Mouse (Mus musculus) cerebellum, postnatal 36 days (tissue): ENCODE data around the gene 1700001P01Rik.

Source experiments
- DNase-seq, 2 experiments: peaks; one replicate each; pipeline ENCODE4 v3.0.0; 2021 to 2022; ENCODE audit warnings: mixed read lengths in 2 of 2

Gene 1700001P01Rik

DNA sequence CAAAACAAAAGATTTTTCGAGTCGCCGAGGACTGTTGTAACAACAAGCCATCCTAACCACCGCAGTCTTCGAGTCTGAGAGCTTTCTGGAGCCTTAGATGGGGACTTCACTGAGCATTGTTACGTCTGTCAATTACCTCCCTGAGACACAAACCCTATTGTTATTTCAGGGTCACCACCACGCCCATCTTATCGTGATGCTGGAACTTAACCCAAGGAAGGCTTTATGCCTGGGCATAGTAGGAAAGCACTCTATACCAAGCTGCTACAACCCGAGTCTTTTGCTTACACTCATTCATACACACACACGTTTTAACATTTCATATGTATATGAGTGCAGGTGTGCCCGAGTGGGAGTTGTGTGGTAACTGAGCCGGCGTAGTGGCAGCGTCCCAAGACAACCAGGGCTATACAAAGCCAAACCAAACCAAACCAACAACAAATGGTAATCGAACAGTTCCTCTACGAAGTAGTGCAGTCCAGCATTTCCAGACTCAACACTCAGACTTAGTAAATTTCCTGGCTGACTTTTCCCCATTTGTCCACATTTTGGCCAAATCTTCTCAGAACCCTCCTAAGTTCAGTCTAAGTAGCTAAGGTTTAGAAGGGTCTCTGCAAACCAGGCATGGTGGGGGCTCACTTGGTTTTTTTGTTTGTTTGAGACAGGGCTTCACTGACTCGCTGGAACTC is at the start of gene 1700001P01Rik:
TSS of gene 1700001P01Rik (minus strand) at position 111 of the 689 bp plus-strand sequence.
- no peak for DNase-seq

DNA sequence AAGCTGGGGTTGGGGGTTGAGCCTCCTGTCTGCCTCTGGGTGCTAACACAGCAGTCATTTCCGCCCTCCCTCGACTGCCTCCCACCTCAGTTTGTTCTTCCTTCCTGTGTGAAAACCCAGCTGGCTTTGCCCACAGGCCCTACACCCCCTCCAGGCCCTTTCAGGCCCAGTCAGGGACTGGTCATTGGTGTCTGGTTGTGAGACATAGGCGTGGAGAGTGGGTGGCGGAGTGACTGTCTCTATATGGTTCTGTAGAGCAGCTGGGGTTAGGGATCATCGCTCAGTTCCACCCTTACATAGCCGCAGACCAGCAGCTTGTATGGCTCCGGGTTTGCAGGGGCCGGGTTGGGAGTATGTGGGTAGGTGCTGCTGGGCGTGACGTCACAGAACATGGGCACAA is 49.6 kb upstream of the 1700001P01Rik start:
- DNase-seq = no peak

DNA sequence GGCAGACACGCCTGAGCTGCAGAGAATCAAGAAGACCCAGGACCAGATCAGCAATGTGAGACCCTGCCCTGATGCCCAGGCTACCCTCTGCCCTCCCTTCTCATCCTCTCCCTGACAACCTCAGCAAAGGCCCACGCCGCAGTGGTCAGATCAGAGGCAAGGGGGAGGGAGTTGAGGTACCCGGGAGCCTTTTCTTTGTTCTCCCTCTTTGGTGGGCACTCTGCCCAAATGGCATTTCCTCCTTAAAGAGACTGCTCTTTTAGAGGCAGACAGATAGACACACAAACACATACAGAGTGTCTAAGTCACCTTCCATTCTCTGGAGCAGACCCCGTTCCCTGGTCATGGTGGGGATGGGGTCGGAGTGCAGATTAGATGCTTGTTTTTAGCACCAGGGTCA is 49.2 kb upstream of the 1700001P01Rik start:
- no peak for DNase-seq

DNA sequence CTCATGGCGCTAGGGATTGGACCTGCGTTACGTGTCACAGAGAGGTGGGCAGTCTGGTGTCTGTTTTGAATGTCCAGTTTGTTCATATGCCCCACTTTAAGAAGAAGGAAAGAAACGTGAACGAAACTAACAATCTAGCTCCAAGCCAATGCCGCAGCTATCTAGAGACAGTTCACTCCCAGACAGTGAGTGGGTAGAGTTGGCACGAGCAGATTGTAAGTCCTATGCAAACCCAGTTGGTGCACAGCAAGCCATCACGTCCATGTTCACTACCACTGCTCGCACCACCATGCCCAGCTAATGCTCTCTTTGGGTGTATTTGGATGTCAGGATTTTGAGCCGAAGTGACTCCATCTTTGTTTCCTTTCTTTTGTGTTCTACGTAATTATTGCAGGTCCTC is 48.5 kb upstream of the 1700001P01Rik start:
- DNase-seq = no peak

DNA sequence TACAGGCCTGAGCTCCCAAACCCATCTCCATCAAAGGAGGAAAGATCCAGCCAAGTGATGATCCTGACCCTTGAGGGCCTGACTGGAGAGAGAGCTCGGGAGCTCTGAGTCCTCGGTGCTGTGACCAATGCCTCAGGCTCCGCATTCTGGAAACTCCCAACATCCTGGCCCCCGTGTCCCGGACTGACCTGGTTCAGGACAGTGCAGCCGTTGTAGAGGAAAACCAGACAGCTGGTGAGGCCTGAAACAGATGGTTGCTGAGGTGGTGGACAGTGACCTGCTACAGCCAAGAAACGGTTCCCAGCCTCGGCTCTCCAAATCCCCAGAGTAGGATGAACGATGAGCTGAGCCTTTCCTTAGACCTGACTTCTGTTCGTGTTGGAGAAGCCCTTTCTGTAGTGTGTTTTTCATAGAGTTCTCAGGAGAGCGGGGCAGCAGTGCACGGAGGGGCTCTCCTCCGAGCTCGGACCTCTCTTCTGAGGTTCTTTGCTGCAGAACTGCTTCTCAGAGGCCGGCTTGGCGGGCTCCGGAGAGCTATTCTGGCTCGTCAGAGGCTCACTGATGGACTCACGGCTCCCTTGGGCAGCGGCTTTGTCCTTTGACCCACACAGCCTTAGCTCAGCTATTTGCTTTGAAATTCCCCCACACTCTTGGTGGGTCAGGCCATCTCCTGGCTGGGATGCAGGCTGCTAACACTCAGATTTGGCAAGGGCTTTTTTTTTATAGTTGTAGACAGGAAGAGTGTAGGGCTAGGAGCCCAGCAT is 47.3 kb upstream of the 1700001P01Rik start:
- peak; percentile 70 to 77 for DNase-seq

DNA sequence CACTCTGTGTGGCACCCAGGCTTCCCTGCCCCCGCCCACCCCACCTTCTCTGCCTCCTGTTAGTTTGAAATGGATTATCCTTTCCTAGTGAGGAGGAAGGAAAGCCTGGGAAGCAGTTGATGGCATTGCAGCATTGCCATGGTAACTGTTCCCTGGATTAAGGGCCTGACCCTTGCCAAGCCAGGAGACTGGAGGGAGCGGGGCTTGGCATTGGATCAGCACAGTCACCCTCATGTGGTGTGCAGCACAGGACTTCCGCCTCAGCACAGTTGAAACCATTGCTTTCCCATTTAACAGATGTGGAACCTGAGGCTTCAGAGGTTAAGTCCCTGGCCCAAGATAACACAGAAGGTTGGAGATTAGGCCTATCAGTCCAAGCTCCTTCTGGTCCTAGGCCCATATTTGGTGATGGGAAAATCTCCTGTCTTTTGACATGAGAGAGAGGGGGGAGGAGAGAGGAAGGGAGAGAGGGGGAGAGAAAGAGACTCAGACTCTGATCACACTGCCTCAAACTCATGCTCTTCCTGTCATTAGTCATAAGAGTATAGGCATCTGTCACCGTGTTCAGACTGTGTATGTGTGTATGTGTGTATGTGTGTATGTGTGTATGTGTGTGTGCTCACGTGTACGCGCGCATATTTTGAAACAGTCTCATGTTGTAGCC is 45.8 kb upstream of the 1700001P01Rik start:
- DNase-seq = no peak

DNA sequence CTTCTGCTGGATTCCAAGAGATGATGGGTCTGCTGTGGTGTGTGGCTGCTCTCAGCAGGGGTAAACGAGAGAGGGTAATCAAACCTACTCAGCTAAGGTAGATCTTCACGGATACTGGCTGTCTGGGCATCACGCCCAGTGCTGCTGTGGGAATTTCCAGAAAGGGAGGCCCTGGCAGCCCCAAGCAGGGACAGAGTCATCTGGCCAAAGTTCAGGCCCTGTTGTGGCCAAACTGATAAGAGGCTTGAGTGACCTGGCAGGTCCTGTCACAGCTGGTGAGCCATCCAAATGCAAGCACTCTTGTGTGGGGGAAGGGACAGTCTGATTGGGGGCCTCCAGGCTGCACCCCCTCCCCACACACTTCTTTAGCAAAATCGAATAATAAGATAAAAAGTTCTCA is 45.1 kb upstream of the 1700001P01Rik start:
- DNase-seq = peak; percentile 46 to 58

DNA sequence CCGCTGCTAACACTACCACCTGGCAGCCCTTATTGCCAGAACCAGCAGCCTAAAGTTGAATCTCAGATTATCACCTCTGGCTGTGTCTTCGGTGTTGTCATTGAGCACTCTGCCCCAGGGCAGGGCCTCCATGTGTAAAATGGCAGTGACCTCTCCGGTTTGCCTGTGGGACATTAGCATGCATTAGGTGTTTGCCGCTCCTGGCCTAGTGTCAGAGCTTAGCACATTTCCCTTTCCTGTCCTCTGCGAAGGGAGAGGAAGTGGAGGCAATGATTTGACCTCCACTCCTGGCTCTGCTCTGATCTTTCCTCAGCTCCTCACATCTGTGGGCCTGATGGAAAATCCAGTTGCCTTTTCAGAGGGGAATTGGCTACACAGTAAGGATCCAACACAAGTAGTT is 44.2 kb upstream of the 1700001P01Rik start:
- DNase-seq = no peak

DNA sequence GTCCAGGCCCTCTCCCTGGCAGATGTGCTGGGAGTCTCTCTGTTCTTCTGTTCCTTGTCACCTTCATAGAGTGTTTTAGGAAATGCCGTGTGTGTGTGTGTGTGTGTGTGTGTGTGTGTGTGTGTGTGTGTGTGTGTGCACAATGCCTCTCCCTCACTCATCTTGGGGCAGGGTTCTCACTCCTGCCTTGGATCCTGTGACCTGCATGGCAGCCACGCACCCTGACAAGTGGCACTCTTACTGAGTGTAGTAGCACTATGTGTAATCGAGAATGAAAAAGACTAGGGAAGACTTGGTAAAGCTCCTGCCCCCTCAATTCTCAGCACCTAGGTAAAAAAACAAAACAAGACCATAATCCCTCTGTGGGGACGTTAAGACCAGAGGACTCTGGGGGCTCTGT is 43.4 kb upstream of the 1700001P01Rik start:
- DNase-seq = no peak

DNA sequence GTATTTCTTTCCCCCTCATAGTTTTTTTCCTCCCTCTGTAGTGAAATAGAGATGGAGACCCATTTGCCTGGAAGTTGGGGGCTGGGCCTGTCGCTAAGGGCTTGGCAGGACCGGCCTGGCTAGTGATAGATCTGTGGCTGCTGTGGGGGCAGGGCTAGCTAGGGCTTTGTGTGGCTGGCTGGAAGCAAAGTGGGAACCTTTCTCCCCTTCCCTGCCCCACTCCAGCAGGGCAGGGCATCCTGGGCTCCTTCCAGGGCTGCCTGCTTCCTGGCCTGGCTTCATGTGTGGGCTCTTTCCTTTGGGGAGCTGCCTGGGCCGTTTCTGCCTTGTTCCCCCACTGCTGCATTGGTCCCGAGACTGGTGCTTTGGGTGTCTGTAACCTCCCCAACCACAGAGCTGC is 42.9 kb upstream of the 1700001P01Rik start:
- no peak for DNase-seq

DNA sequence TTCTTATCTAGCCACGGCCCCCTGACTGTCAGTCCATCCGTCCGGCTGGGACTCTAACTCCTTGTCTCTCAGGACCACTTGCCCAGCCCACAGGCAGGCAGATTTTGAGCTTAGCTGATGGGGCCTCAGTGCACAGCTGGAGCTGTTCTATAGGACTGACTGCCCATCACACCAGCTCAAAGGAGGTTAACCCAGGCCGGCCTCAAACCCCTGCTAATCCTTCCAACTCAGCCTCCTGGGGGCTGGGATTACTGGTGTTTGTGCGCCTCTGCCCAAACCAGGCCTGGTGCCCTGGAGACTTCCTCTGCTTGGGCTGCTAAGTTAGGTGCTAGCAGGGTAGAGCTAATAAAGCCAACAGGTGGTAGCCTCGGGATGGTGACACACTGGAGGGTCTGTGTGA is 42.3 kb upstream of the 1700001P01Rik start:
- DNase-seq = no peak

DNA sequence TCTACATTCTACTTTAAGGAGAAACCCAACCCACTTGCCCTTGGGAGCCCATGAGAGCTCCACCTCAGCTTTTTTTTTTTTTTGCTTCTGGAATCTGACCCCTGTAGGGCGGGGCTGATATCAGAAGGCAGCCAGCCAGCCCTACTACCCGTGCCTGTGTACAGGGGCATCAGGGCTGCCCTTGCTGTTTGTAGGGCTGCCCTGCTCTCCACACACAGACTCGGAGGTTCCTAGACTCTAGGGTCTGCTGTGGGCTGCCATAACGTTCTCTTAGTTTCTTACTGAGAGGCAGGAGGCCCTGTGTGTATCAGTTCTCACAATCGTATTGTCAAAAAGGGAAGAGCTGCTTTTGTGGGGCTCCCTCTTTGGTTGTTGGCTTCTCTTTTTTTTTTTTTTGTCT is 41.7 kb upstream of the 1700001P01Rik start:
- DNase-seq = no peak

DNA sequence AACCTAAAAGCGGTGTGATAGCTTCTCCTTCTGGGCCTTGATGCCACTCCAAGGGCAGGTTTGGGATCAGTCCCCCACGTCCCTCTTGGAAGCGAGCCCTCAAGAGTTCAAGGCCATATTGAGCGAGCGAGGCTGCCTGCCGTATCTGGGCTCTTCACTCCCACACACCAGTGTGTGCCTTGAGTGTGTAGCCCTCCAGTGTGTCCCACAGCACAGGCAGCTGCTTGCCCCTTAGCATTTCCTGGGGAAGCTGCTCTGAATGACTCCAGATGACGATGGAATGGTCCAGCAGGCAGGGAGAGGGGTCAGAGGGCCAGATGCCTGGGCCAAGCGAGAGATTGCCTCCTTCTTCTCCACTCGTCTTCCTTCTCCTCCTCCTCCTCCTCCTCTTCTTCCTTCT is 41.2 kb upstream of the 1700001P01Rik start:
- DNase-seq = no peak

DNA sequence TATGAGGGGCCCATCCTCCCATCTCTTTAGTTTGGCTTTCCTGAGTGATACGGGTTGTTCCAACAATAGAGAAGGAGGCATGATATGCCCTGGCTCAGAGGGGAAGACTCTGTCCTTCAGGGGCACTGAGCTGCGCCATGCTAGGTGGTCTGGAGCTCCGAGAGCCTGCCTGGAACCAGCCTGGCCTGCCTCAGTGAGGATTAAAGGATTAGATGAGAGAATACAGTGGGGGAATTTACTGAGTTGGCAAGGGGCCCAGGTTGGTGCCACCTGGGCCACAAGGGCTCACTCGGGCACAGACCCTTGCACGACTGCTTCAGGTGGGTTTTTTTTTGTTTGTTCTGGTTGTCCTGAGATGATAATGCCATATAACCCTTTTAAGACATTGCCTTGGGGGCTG is 40.5 kb upstream of the 1700001P01Rik start:
- DNase-seq = no peak

DNA sequence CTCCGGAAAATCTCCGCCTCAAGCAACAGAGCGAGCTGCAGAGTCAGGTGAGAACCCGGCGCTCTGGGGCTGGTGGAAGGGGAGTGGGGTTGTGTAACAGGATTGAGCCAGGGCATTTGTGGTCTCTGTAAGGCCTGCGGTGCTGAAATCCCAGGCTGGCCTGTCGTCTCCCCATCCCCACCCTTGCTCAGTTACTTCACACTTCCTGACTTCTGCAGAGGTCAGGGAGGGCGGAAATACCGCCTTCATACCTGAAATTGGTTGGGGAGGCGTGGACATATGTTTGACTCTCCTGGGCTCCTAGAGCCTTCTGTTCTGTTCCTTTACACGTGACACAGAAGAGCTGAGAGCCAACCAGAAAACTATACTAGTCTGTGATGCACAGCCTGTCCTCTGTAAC is 40.0 kb upstream of the 1700001P01Rik start:
- DNase-seq = no peak

DNA sequence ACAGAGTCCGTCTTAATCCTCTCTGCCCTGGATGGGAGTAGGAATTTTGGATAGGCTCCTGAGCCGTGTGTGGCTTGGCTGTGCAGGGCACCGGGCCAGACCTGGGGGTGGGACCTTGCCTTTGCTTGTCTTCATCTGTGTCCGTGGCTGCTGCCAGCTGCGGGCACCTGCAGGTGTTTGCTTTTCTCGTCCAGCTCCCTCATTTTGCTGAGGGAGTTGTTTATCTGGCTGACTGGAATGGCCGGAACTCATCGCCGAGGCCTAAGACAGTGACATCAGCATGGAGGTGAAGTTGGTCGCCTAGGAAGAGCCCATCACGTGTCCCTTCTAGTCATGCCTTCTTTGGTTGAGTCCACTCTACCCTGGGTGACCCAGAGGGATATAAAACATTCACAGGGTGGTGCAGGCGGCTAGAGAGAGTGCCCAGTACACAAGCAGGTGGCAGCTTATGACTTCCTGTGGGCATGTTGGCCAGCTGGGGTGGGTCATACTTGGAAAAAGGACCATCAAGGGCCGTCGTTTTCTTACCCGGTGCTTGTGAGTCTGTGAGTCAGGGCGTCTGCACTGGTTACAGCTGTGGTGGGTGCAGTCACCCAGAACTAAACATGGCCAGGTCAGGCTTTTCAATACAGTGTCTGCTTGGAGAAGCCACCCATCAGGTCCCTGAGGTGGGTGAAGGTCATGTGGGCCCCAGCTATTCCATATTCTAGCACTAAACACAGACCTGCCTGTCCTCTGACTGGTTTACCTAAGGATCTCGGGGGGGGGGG is 38.2 kb upstream of the 1700001P01Rik start:
- no peak for DNase-seq

DNA sequence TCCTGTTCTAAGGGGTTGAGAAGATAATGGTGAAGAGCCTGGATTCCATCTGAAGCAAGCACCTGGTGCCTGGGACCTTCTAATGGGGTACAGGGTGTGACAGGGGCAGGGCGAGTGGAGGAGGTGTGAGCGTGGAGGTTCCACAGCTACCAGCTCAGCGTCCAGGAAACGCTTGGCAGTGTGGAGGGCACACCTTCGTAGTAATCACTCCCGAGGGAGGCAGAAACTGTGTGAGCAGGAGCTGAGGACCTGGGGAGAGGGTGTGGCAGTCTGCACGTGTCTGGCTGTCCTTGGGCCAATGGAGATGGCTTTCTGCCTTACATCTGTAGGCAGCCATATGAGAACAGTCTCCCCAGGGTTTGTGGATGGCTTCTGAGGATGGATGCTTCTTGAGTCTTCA is 37.4 kb upstream of the 1700001P01Rik start:
- DNase-seq = no peak

DNA sequence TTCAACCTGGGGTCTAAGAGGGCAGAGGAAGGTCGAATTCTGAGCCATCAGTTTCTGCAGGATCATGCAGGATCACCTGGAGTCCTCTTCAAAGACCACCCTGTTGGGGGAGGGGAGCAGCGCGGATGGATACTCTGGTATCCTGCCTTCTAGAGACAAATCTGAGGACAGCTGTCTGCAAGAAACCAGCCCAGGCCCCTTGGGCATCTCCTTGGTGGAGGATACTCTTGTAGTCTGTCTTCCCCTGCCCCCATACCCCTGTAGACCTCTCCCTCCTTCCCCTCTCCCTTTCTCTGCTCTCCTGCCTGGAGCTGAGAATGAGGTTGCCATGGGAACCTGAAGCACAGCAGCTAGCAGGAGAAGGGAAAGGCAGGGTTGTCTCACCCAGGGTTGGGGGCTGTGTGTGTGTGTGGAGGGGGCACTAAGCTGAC is 36.8 kb upstream of the 1700001P01Rik start:
- no peak for DNase-seq

DNA sequence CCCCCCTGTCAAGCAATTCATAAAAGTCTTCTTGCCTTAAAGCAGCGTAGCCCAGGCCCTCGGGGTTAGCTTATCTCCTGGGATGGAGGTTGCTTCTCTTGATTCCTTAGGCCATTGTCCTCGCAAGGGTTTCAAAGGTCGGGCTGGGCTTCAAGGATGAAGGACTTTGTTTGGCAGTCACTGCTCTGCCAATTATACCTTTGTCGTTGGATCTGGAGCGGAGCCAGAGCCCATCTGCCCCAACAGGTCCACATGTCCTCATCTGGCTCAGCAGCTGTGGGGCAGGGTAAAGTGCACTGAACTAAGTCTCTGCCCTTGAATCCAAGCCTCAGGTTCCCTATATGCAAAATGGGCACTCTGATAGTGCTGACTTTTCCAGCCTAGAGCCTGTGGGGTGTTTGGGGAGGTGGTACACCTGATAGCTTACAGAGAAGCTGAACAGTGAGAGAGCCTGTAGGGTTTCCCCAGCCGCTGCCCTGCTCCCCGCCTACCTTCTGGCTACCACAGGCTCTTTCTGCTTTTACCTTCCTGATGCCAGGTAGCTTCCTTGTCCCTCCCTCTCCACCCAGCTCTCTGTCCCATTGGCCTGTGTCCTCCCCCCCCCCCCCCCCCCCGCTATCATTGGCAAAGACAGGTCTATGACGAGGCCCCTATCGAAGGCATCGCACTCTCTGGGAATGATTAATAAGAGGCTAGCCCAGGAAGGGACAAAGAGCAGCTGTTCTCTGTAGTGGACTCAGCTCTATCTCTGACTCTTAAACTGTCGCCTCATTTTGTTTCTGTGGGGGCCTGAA is 36.0 kb upstream of the 1700001P01Rik start:
- no peak for DNase-seq

DNA sequence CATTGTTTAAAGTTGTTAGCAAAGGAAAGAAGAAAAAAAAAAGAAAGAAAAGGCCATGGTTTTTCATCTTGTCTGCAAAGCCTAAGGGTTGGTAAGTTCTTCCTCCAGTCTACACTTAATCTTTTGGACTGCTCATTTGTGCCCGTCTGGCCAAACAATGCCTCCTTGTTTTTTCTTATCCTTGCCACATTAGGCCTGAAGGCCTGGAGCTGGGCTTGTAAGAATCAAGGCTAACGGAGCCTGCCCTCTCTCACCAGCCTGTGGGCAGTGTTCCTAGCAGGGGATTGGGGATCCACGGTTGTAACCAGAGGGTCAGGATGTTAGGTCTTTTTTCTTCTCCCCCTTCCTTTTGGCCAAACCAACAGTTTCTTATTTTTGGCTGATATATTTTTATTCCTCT is 35.3 kb upstream of the 1700001P01Rik start:
- no peak for DNase-seq

DNA sequence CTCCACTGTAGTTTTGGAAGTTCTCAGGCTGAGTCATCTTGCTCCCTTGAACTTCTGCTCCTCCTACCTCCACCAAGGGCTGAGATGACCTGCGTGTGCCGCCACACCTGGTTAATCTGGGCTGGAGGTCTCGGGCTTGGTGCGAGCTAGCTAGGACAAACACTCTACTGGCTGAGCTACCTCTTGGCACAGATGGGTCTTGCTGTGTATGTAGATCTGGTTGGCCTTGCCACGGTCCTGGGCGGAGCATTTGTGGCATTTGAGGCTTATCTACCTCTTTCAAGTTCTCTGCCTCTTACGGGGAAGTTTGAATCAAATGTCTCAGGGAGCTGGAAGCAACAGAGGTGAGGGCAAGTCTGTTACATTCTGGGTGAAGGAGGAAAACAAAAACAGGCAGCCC is 34.6 kb upstream of the 1700001P01Rik start:
- no peak for DNase-seq
